12 mouse cellular contexts compared by ENCODE assay signal in genomic region chr8:22013034-22013707, GRCm38 (mm10). TPM values are rescaled to one million over a fixed set of nuclear protein-coding genes. Genes with fewer than 3 reads are reported as not detected.
DNase-seq lines count a peak whose midpoint lies in the region; ATAC-seq and TF ChIP-seq lines count a peak whose summit lies in the region.
"Had no signal": no experiment of that assay in that cellular context is flagged by ENCODE, and none has a peak within 500 bp of the region (broad histone marks: within the 10 kb centered on the region; RNA-seq: fewer than 3 reads in every experiment).

No protein-coding gene starts in this region.

- no peaks in the 10 kb centered on the region for H3K4me1 ChIP-seq in hindbrain, embryonic 16.5 days (ENCODE audit: control insufficient read depth, insufficient read depth, low read depth, low read length)
- H3K4me1 ChIP-seq in hindbrain, embryonic 13.5 days (replicated peaks) = no peaks in the 10 kb centered on the region
- peaks cover 1% of the 10 kb centered on the region for H3K4me1 ChIP-seq in ES-Bruce4 (ENCODE audit: control insufficient read depth, insufficient read depth, low read length)
- H3K4me1 ChIP-seq in embryonic facial prominence, embryonic 14.5 days (ENCODE audit: control insufficient read depth, insufficient read depth, low read length) = no peaks in the 10 kb centered on the region

- WGBS in hindbrain, embryonic 16.5 days = 77% methylated on average over 24 of the region's 24 CpGs
- 88% methylated on average over 24 of the region's 24 CpGs for WGBS in hindbrain, embryonic 13.5 days
- 67% methylated on average over 24 of the region's 24 CpGs for WGBS in embryonic facial prominence, embryonic 14.5 days

- no peak for TF ChIP-seq POLR2A in ES-Bruce4 (IDR thresholded peaks at IDR 0.05; ENCODE audit: insufficient read depth, low read length)

- TF ChIP-seq EP300 in ES-Bruce4 (IDR thresholded peaks at IDR 0.05; ENCODE audit: insufficient read depth, low read depth, low read length) = no peak

- no peaks in the 10 kb centered on the region for H3K9me3 ChIP-seq in hindbrain, embryonic 16.5 days (ENCODE audit: control insufficient read depth, low read length)
- no peaks in the 10 kb centered on the region for H3K9me3 ChIP-seq in hindbrain, embryonic 13.5 days
- H3K9me3 ChIP-seq in ES-Bruce4 (replicated peaks; ENCODE audit: control insufficient read depth, insufficient read depth, low read length, poor library complexity, severe bottlenecking) = no peaks in the 10 kb centered on the region
- no peaks in the 10 kb centered on the region for H3K9me3 ChIP-seq in embryonic facial prominence, embryonic 14.5 days (ENCODE audit: control insufficient read depth, low read length)

- 0 out of 2 replicates have a peak, but pooled peaks have one; percentile 27 for ATAC-seq in hindbrain, embryonic 16.5 days
- no peak; the same call in 1 of the 2 replicates for ATAC-seq in hindbrain, embryonic 13.5 days (ENCODE audit: low FRiP score)
- peak; percentile 86; the same call in 1 of the 2 replicates for ATAC-seq in embryonic facial prominence, embryonic 14.5 days (ENCODE audit: low read depth)
- ATAC-seq in megakaryocyte progenitor cell, adult 5-6 weeks (replicated peaks; ENCODE audit: poor library complexity) = peak; percentile 59

- H3K4me3 ChIP-seq in hindbrain, embryonic 16.5 days (ENCODE audit: low read length) = no peak overlapping the region
- no peak overlapping the region for H3K4me3 ChIP-seq in hindbrain, embryonic 13.5 days
- peak overlapping the region; percentile 43 for H3K4me3 ChIP-seq in ES-Bruce4 (ENCODE audit: low read depth, low read length)
- H3K4me3 ChIP-seq in embryonic facial prominence, embryonic 14.5 days (ENCODE audit: low read depth, low read length) = no peak overlapping the region
- H3K4me3 ChIP-seq: myocyte had no signal

- peak; percentile 40 for DNase-seq in embryonic facial prominence, embryonic 14.5 days (ENCODE audit: low spot score)
- no peak for DNase-seq in MN1 (ENCODE audit: low spot score)
- no peak for DNase-seq in urinary bladder, postnatal 36 days (ENCODE audit: low spot score in 2 of 2)
- DNase-seq in ovary, postnatal 10 days (ENCODE audit: low spot score) = no peak
- DNase-seq: thymus, postnatal 14 days had no signal

- no peak overlapping the region for H3K4me2 ChIP-seq in hindbrain, embryonic 16.5 days (ENCODE audit: low read length)
- H3K4me2 ChIP-seq in hindbrain, embryonic 13.5 days = no peak overlapping the region
- peak overlapping the region; percentile 25; the same call in 1 of the 2 replicates for H3K4me2 ChIP-seq in embryonic facial prominence, embryonic 14.5 days (ENCODE audit: low read depth, low read length)

- peaks cover 3% of the 10 kb centered on the region; the same call in 1 of the 2 replicates for H3K36me3 ChIP-seq in hindbrain, embryonic 16.5 days (ENCODE audit: control insufficient read depth, insufficient read depth, low read length)
- H3K36me3 ChIP-seq in hindbrain, embryonic 13.5 days = peaks cover 7% of the 10 kb centered on the region; the same call in 1 of the 2 replicates
- H3K36me3 ChIP-seq in ES-Bruce4 (ENCODE audit: control insufficient read depth, insufficient read depth, low read length, poor library complexity, severe bottlenecking) = no peaks in the 10 kb centered on the region
- no peaks in the 10 kb centered on the region for H3K36me3 ChIP-seq in embryonic facial prominence, embryonic 14.5 days (ENCODE audit: control insufficient read depth, insufficient read depth, low read length)

- no peak overlapping the region for H3K27ac ChIP-seq in hindbrain, embryonic 16.5 days (ENCODE audit: low read depth, low read length)
- no peak overlapping the region for H3K27ac ChIP-seq in hindbrain, embryonic 13.5 days
- no peak overlapping the region for H3K27ac ChIP-seq in ES-Bruce4 (ENCODE audit: insufficient read depth, low read length)
- no peak overlapping the region for H3K27ac ChIP-seq in embryonic facial prominence, embryonic 14.5 days (replicated peaks; ENCODE audit: low read depth, low read length)

- H3K27me3 ChIP-seq in hindbrain, embryonic 16.5 days (replicated peaks; ENCODE audit: control insufficient read depth, insufficient read depth, low read length) = no peaks in the 10 kb centered on the region
- H3K27me3 ChIP-seq in hindbrain, embryonic 13.5 days = no peaks in the 10 kb centered on the region
- no peaks in the 10 kb centered on the region for H3K27me3 ChIP-seq in ES-Bruce4 (ENCODE audit: control insufficient read depth, insufficient read depth, low read length, poor library complexity, severe bottlenecking)
- no peaks in the 10 kb centered on the region for H3K27me3 ChIP-seq in embryonic facial prominence, embryonic 14.5 days (replicated peaks; ENCODE audit: control insufficient read depth, insufficient read depth, low read length)

- H3K9ac ChIP-seq in hindbrain, embryonic 16.5 days (ENCODE audit: low read depth, low read length) = no peak overlapping the region
- H3K9ac ChIP-seq in hindbrain, embryonic 13.5 days = no peak overlapping the region
- no peak overlapping the region for H3K9ac ChIP-seq in ES-Bruce4 (ENCODE audit: low read depth, poor library complexity, severe bottlenecking)
- no peak overlapping the region for H3K9ac ChIP-seq in embryonic facial prominence, embryonic 14.5 days (ENCODE audit: low read depth, low read length)

- TF ChIP-seq CTCF in ES-Bruce4 (IDR thresholded peaks at IDR 0.05; ENCODE audit: low read depth, low read length) = no peak

RNA-seq across cellular contexts. Expression of gene Ccdc70, which starts 43.6 kb away (rescaled TPM):
- polyA plus RNA-seq in hindbrain, embryonic 16.5 days (2015; fragmentation: Nextera tagmentation; extraction: Ambion mirVana) = not detected in 2 replicates
- polyA plus RNA-seq in hindbrain, embryonic 13.5 days (2015; fragmentation: Nextera tagmentation; extraction: Ambion mirVana) = not detected in 2 replicates
- not detected in 2 replicates for polyA plus RNA-seq in ES-Bruce4 (2011; ENCODE audit: insufficient read depth, insufficient read length, low read depth, missing spikeins)
- polyA plus RNA-seq in embryonic facial prominence, embryonic 14.5 days (2014; fragmentation: Nextera tagmentation; extraction: Ambion mirVana) = not detected in 2 replicates
- total RNA-seq in megakaryocyte progenitor cell, adult 5-6 weeks (2015) = not detected in 2 replicates
- total RNA-seq in megakaryocyte progenitor cell, adult 5-6 weeks (2017) = not detected in 2 replicates
- total RNA-seq: liver, adult 2 months had no signal
- polyA plus RNA-seq: intestine, embryonic 14.5 days; liver, adult 2 months; myocyte had no signal

RNA-seq across cellular contexts. Expression of gene Atp7b, which starts 46.9 kb away (rescaled TPM):
- 1.8 and 1.9 TPM in 2 replicates for polyA plus RNA-seq in hindbrain, embryonic 16.5 days (2015; fragmentation: Nextera tagmentation; extraction: Ambion mirVana)
- 1.6 and 1.7 TPM in 2 replicates for polyA plus RNA-seq in hindbrain, embryonic 13.5 days (2015; fragmentation: Nextera tagmentation; extraction: Ambion mirVana)
- 2.1 and 2.5 TPM in 2 replicates for polyA plus RNA-seq in ES-Bruce4 (2011; ENCODE audit: insufficient read depth, insufficient read length, low read depth, missing spikeins)
- polyA plus RNA-seq in embryonic facial prominence, embryonic 14.5 days (2014; fragmentation: Nextera tagmentation; extraction: Ambion mirVana) = 0.62 and 0.86 TPM in 2 replicates
- total RNA-seq in megakaryocyte progenitor cell, adult 5-6 weeks (2015) = 3.6 and 5.1 TPM in 2 replicates
- total RNA-seq in megakaryocyte progenitor cell, adult 5-6 weeks (2017) = 2.1 and 3.9 TPM in 2 replicates

RNA-seq across cellular contexts. Expression of gene Alg11, which starts 47.4 kb away (rescaled TPM):
- 40.9 and 42.4 TPM in 2 replicates for polyA plus RNA-seq in hindbrain, embryonic 16.5 days (2015; fragmentation: Nextera tagmentation; extraction: Ambion mirVana)
- 33.8 and 37.2 TPM in 2 replicates for polyA plus RNA-seq in hindbrain, embryonic 13.5 days (2015; fragmentation: Nextera tagmentation; extraction: Ambion mirVana)
- polyA plus RNA-seq in ES-Bruce4 (2011; ENCODE audit: insufficient read depth, insufficient read length, low read depth, missing spikeins) = 24.2 and 28.5 TPM in 2 replicates
- polyA plus RNA-seq in embryonic facial prominence, embryonic 14.5 days (2014; fragmentation: Nextera tagmentation; extraction: Ambion mirVana) = 19.3 and 22.4 TPM in 2 replicates
- total RNA-seq in megakaryocyte progenitor cell, adult 5-6 weeks (2015) = 11.2 and 11.8 TPM in 2 replicates
- 11.4 and 15.4 TPM in 2 replicates for total RNA-seq in megakaryocyte progenitor cell, adult 5-6 weeks (2017)

RNA-seq across cellular contexts. Expression of gene Fam90a1a, which starts 54.7 kb away (rescaled TPM):
- not detected in 2 replicates for polyA plus RNA-seq in hindbrain, embryonic 16.5 days (2015; fragmentation: Nextera tagmentation; extraction: Ambion mirVana)
- not detected in 2 replicates for polyA plus RNA-seq in hindbrain, embryonic 13.5 days (2015; fragmentation: Nextera tagmentation; extraction: Ambion mirVana)
- not detected in 2 replicates for polyA plus RNA-seq in ES-Bruce4 (2011; ENCODE audit: insufficient read depth, insufficient read length, low read depth, missing spikeins)
- not detected in 2 replicates for polyA plus RNA-seq in embryonic facial prominence, embryonic 14.5 days (2014; fragmentation: Nextera tagmentation; extraction: Ambion mirVana)
- not detected in 2 replicates for total RNA-seq in megakaryocyte progenitor cell, adult 5-6 weeks (2015)
- not detected in 2 replicates for total RNA-seq in megakaryocyte progenitor cell, adult 5-6 weeks (2017)
- total RNA-seq: liver, adult 2 months had no signal
- polyA plus RNA-seq: intestine, embryonic 14.5 days; liver, adult 2 months; myocyte had no signal
